Mouse (Mus musculus): Measurements from ENCODE around the gene Akap2.
A peak's percentile ranks its signal among the peaks of the same experiment; 100 is the strongest.

Akap2 gene

DNA sequence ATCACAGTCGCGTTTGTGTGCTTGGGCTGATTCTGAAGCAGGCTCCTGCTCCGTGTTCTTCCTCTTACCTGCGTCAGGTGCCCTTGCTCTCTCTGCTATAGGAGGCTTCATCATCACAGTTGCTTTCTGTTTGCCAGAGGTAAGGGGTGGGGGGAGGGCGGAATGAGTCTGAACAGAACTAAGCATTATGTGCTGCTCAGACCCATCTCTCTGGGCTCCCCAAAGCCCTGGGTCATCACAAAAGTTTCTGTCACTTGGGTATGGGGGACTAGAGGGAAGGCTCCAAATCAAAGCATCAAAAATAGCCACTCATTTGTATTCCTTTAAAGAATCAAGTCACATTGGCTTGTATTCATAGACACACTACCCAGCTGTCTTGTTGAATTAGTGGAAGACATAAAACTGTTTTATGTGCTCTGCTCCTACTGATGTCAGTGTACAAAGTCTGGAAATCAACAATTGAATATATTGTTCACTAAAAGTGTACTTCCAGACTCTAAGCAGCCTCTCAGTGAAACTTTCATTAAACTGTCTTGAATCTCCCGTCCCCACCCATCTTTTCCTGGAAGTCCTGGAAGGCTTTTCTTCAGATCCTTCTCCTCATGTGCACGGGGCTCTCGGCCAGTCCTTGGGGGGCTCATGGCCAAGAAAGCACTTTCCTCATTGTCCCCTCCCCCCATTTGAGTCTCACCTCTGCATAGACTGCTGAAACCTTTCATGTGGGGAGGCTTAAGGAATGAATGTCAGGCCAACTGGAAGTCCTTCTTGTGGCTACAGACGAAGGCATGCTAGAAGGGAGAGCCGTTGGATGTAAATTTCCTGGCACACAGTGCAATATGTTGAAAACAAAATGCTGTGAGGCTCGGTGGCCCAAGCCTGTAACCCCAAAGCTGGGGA lies 13.6 kb upstream of the Akap2 start:
- DNase-seq, result no peak

DNA sequence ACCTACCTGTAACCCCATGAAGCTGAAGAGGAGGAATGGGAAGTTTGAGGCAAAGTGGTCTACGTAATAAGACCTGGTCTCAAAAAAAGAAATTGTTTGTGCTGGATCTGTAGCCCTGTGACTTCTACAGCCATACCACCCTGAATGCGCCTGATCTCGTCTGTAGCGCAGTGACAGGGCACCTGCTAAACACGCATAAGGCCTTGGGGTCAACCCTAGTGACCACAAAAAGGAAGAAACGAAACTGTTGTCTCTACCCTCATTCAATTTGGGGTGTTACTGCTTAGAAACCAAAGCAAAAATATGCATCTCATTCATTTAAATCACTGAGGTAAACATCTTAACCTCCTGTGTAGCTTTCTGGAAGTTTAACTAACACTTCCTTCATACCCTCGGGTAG lies 12.9 kb upstream of the Akap2 start:
- DNase-seq, result no peak

DNA sequence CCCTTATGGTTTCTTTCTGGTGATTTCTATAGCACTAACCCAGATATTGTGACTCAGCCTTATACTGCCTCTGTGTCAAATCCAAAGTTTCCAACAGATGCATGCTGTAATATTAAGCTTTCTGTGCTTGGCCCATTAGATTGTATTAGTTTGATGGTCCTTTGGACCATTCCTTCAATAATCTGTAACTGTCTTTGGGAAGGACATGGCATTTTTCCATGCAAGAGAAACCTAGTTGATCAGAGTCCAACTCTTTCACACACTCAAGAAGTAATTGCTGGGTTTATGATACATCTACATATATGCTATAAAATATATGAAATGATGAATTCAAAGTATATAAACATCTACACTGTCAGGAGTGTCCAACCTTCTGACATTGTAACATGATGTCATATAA lies 1.6 kb upstream of the Akap2 start:
- DNase-seq, result no peak

- no peak for DNase-seq
These were observed 722 bp upstream of the Akap2 start for GRCm38 (mm10) chr4:57716735-57717134.

GRCm38 (mm10) chr4:57719370-57719769 lies 1.9 kb downstream of the Akap2 start:
- DNase-seq, result no peak

DNA sequence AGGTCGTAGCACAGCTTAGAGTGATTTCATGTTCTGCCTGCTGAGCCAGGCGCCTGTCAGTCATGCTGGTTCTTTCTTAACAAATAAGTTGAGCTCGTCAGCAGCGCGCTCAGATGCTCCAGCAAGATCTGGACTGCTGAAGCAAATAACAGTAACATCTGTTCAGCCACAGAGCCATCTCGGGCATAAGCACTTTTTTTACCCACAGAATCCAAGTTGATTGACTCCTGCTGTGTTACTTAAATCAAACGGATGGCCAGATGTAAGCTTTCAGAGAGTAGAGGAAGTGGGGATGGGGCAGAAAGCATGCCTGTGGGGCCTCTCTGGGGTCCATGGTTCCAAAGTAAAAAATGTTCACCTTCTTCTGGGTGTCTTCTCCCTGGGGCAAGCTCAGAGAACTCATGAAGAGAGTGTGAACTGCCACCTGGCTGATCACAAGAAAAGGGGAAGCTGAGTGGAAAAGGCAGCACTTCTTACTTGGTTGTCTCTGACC lies 3.5 kb downstream of the Akap2 start:
- DNase-seq, result peak; percentile 44

GRCm38 (mm10) chr4:57722296-57722695 lies 4.8 kb downstream of the Akap2 start:
- no peak for DNase-seq

GRCm38 (mm10) chr4:57723659-57724058 lies 6.2 kb downstream of the Akap2 start:
- DNase-seq, result peak; percentile 19

GRCm38 (mm10) chr4:57725569-57725968 lies 8.1 kb downstream of the Akap2 start:
- DNase-seq, result no peak

GRCm38 (mm10) chr4:57728611-57729183 lies 11.2 kb downstream of the Akap2 start:
- DNase-seq, result no peak

DNA sequence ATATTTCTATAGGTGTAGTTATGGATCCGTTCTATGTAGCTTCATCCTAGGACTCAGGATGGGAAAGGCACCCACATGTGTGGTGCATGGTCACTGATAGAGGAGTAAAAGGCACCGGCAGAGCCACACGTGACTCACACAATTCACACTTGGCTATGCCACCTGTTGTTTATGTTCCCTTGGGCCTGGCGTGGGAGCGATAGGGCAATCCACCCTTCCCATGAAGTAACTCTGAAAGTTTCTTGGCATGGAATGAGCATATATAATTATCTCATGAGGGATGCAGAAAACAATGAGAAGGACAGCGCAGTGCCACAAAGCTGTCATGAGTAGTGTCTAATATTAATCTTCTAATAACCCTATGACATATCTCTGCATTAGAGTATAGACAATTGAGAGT lies 12.6 kb downstream of the Akap2 start:
- DNase-seq, result peak; percentile 25

DNA sequence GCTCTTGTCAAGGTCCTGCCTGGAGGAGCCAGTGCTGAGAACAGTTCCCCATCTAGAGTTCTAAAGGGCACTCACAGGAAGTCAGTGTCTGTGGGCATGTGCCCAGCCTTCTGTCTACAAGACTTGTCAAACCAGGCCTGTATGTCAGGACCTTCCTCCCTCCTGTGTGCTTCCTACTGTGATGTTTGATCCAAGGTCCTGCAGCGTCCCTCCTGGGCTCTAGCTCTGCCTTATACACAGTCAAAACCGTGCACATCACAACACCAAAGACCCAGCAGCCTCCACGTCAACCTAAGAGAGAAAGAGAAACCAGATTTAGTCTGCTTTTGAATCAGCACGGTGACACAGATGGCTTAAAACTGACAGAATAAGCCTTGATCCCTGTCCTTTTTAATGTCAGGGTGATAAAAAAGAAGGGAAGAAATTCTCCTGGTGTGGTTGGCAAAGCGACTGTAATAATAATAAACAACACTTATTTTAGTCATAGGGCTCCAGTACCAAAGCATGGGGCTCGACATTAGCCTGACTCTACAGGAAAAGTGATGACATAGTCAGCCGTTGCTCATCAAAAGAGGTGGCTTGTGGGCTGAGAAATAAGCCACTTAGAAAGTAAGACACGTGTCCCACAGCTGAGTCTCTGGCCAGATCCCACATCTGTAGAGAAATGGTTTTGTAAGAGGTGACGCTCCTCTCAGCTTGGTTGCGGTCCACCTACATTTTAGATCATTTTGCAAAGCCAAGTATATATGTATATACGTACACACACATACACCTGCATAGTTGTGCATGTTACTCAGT lies 13.5 kb downstream of the Akap2 start:
- DNase-seq, result peak; percentile 25

DNA sequence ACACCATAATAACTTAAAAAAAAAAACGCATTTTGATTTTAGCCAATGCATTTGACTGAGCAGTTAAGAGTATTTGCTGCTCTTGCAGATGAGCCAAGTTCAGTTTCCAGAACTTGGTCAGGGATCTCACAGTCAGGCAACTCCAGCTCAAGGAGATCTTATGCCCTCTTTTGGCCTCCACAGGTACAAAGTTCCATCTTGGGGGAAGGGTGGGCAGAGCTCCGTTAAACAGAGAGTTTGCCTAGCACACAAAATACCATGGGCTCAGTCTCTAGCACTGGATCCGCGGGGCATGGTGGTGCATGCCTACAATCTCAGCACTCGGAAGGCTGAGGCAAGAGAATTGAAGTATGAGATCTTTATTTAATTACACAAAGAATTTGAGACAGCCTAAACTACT lies 14.9 kb downstream of the Akap2 start:
- no peak for DNase-seq

- no peak for DNase-seq
These were observed 16.0 kb downstream of the Akap2 start for GRCm38 (mm10) chr4:57733445-57733844.

GRCm38 (mm10) chr4:57735426-57735825 lies 18.0 kb downstream of the Akap2 start:
- DNase-seq, result no peak

- no peak for DNase-seq
These were observed 21.5 kb downstream of the Akap2 start for GRCm38 (mm10) chr4:57738856-57739552.

GRCm38 (mm10) chr4:57743325-57743929 lies 26.0 kb downstream of the Akap2 start:
- peak; percentile 27 for DNase-seq

DNA sequence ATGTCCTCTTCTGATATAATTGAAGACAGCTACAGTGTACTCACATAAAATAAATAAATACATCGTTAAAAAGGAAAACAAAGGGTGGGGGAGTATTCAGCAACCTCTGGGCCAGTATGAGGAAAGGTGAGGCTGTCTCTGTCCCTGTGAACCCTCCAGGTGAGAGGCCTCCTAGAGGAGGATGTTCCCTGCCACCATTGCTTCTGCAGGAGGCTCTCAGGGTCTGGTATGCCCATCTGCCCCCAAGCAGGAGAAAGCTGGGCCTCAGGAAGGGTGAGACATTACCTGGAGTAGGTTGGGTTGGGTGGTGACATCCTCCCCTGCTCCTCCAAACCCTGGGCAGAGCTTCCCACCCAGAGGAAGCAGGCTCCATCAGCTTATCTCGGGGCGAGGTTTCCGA lies 33.2 kb downstream of the Akap2 start:
- DNase-seq, result no peak

DNA sequence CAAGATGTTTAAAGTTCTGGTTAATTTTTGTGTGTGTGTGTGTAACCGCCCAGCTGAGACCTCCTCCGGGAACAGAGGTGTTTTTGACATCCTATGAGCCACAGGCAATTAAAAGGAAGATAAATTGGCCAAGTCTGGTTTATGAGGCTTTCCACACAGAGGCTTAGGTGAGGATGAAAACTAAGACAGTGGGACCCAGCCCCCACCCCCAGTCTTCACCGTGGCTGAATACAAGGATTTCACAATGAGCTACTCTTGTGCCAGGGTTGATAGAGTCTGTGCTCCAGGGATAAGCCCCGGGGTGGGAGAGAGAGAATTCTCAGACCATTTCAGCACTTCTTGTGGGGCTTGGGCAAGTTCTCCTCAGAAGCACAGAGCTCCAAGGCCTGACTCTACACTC lies 33.6 kb downstream of the Akap2 start:
- no peak for DNase-seq

- no peak for DNase-seq
These were observed 34.1 kb downstream of the Akap2 start for GRCm38 (mm10) chr4:57751566-57751965.

DNA sequence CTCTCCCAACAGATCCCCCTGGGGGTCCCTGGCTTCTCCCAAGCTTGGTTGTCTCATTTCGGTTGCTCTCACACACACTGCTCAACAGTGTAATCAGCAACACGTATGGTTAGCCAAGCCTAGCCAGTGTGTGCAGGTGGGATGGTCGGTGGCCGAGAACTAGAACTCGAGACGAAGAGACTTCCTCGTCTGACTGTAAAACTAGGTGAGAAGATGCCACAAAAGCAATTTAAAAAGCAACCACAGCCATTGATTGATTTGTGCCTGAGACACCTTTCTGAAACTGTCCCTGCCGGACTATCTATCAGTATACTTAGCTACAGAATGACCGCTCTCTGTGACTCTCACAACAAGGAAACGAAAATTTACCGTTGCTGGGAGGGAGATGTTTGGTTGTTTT lies 37.6 kb downstream of the Akap2 start:
- DNase-seq, result no peak

- no peak for DNase-seq
These were observed 40.5 kb downstream of the Akap2 start for GRCm38 (mm10) chr4:57757997-57758396.

Measured in lung, postnatal 10 days (tissue).